Mouse (Mus musculus): ENCODE measurements around the gene Hoxd12. TPM values are rescaled to one million over a fixed set of nuclear protein-coding genes. Genes with fewer than 3 reads are reported as not detected.

Hoxd12 gene
- polyA plus RNA-seq, 2 experiments, result 0.10 TPM; not detected in 1

DNA sequence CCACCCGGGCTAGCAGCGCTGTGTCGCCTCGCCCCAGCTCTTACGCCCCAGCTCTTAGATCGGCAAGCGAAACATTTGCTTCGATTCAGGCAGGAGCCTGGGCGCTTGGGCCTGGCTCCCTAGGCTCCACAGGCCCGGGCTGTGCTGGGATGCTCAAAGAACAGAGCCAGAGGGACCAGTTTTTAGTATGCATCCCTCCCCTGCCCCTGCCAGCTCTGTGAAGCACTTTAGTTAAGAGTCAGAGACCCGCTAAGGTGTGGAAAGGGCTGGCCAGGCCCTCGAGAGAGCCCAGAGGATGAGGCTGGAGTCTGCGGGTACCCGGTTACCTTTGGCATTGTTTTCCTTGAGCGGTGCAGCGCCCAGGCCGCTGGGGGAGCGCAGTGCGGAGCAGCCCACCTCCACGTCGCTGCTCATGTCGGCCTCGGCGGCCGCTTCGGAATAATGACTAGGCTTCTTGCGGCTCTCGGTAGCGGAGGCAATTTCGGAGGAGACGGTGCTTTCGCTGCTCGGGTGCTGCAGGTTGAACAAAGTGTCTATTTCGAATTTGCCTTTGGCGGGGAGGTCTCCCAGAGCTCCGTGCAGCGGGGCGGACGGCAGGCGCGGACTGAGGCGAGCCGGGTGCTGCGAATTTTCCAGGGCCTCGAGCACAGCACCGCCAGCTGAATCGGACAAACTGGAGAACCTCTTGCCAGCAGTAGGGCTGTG, 16.0 kb upstream of the Hoxd12 start:
- Histone ChIP-seq H3K36me3 (replicated peaks; ENCODE audit: control insufficient read depth, insufficient read depth, low read depth) (no peaks in the 10 kb centered on the region), H3K27ac (no peak overlapping the region), H3K4me2 (ENCODE audit: low read depth) (no peak overlapping the region), H3K4me3 (ENCODE audit: insufficient read depth in 1 of 2, low read depth in 2 of 2, low read length in 2 of 2) (no peak overlapping the region), H3K9me3 (ENCODE audit: control insufficient read depth, low read length) (no peaks in the 10 kb centered on the region), H3K27me3 (ENCODE audit: control insufficient read depth, insufficient read depth, low read length) (peaks cover 100% of the 10 kb centered on the region), H3K4me1 (replicated peaks; ENCODE audit: control insufficient read depth in 2 of 2, insufficient read depth in 2 of 2, low read length in 1 of 2) (no peaks in the 10 kb centered on the region), H3K9ac (replicated peaks) (no peak overlapping the region)
- TF ChIP-seq CTCF (IDR thresholded peaks at IDR 0.05; ENCODE audit: low read depth) (no peak), EP300 (IDR thresholded peaks at IDR 0.05; ENCODE audit: low read depth) (no peak)
- no peak for DNase-seq (ENCODE audit: low read depth in 3 of 3, low spot score in 3 of 3)
- no peak for ATAC-seq (ENCODE audit: insufficient read depth)
- WGBS (ENCODE audit: insufficient replicate concordance), result 1% methylated on average over 47 of the region's 47 CpGs

DNA sequence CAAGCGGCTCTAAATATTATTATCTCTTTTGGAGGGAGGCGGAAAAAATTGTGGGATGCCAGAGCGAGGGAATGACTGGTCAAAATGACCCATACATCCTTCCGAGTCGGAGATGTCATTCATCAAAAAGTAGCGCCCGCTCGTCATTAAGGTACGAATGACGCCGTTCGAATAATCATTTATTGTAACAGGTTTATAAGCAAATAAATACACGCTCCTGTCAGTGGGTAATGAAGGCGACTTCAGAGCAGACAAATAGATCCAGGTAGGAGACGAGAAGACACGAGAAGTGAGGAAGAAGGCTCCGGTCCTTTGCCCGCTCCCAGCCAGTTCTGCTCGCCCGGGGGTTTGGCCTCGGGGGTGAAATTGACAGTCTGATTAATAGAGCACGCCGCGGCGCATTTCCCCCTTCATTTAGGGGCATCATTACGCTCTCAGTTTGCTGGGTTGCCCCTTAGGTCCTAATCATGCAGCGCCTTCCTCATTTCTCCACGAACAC, 15.3 kb upstream of the Hoxd12 start, which contains the start of gene Evx2:
Gene Evx2 (minus strand): TSS at position 51 of the 499 bp plus-strand sequence.
- H3K9me3 ChIP-seq (ENCODE audit: control insufficient read depth, low read length), result no peaks in the 10 kb centered on the region
- H3K27me3 ChIP-seq (ENCODE audit: control insufficient read depth, insufficient read depth, low read length), result peaks cover 100% of the 10 kb centered on the region
- no peaks in the 10 kb centered on the region for H3K36me3 ChIP-seq (replicated peaks; ENCODE audit: control insufficient read depth, insufficient read depth, low read depth)
- H3K4me1 ChIP-seq (replicated peaks; ENCODE audit: control insufficient read depth in 2 of 2, insufficient read depth in 2 of 2, low read length in 1 of 2), result no peaks in the 10 kb centered on the region
- DNase-seq (ENCODE audit: low read depth in 3 of 3, low spot score in 3 of 3) (no peak), ATAC-seq (ENCODE audit: insufficient read depth) (no peak)
- no peak within 1 kb of the TSS for H3K9ac ChIP-seq (replicated peaks)
- H3K4me2 ChIP-seq (ENCODE audit: low read depth), result no peak within 1 kb of the TSS
- H3K4me3 ChIP-seq (ENCODE audit: insufficient read depth in 1 of 2, low read depth in 2 of 2, low read length in 2 of 2), result no peak within 1 kb of the TSS
- no peak within 1 kb of the TSS for H3K27ac ChIP-seq
- WGBS (ENCODE audit: insufficient replicate concordance), result 5% methylated on average over 28 of the region's 28 CpGs
- TF ChIP-seq EP300 (IDR thresholded peaks at IDR 0.05; ENCODE audit: low read depth) (no peak), CTCF (IDR thresholded peaks at IDR 0.05; ENCODE audit: low read depth) (no peak)

DNA sequence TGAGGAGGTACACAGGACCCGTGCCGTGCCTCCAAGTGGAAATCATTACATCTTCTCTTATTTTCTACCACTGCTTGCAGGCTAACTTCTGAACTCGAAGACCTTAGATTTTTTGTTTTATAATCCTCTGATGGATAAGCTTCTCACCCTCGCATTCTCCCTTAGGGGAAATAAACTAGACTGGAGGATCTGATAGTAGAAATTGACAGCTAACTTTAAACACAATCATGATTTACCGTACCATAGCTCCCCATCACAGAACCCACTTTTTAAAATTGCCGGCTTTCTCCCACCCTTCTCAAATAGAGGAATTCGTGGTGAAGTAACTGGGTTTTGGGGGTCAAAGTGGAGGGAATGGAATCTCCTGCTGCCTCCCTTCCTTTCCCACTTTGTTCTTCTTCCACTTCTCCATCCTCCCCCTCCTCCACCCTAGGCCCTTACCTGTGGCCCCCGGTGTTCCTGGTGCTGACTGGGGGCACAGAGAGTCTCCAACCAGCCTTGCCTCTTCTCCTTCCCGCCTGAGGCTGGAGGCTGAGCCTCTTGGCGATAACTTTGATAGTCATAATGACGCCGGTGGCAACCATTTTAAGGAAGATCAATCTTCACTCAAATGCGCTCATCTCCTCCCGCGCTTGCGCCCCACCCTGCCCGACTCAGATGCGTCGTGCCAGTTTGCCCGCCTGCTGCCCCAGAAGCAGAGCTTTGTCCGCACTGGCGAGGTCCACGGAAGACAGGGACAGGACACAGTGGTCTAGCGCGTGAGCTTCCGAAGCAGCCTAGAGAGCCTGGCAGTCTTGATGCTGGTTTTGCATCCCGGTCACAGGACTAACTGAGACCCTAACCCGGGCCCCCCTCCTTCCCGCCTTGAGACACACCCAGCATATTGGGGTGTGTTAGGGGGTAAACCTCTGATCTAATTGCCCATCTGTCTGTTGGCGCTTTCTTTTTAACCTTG, 14.1 kb upstream of the Hoxd12 start:
- Histone ChIP-seq H3K9me3 (ENCODE audit: control insufficient read depth, low read length) (no peaks in the 10 kb centered on the region), H3K4me1 (replicated peaks; ENCODE audit: control insufficient read depth in 2 of 2, insufficient read depth in 2 of 2, low read length in 1 of 2) (no peaks in the 10 kb centered on the region), H3K27ac (no peak overlapping the region), H3K9ac (replicated peaks) (no peak overlapping the region), H3K27me3 (ENCODE audit: control insufficient read depth, insufficient read depth, low read length) (peaks cover 99% of the 10 kb centered on the region), H3K4me2 (ENCODE audit: low read depth) (no peak overlapping the region), H3K36me3 (replicated peaks; ENCODE audit: control insufficient read depth, insufficient read depth, low read depth) (no peaks in the 10 kb centered on the region), H3K4me3 (ENCODE audit: insufficient read depth in 1 of 2, low read depth in 2 of 2, low read length in 2 of 2) (no peak overlapping the region)
- TF ChIP-seq EP300 (IDR thresholded peaks at IDR 0.05; ENCODE audit: low read depth) (no peak), CTCF (IDR thresholded peaks at IDR 0.05; ENCODE audit: low read depth) (no peak)
- ATAC-seq (ENCODE audit: insufficient read depth) (no peak), DNase-seq (ENCODE audit: low read depth in 3 of 3, low spot score in 3 of 3) (no peak)
- 3% methylated on average over 30 of the region's 30 CpGs for WGBS (ENCODE audit: insufficient replicate concordance)

DNA sequence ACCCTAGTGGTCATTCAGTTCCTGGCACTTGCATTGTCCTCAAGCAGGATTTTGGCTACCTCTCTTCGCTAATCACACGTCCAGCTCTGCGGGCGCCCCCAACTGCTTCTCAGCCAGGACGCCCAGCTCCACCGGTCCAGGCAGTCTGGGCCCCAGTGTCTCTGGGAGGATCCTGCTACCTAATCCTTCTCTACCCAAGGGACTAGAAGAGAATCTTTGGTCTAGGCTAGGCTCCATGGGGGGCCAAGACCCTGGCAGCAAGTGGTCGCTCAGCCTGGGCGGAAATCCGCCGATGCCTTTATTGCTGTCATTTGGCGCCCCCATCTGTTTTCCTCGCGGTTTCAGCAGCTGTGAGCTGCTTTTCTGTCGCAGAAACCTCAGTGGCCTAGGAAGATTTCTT, 13.1 kb upstream of the Hoxd12 start:
- Histone ChIP-seq H3K27me3 (ENCODE audit: control insufficient read depth, insufficient read depth, low read length) (peaks cover 99% of the 10 kb centered on the region), H3K4me2 (ENCODE audit: low read depth) (no peak overlapping the region)
- no peak for DNase-seq (ENCODE audit: low read depth in 3 of 3, low spot score in 3 of 3)

More for the DNA sequence above, 13.1 kb upstream of the Hoxd12 start:
- Histone ChIP-seq H3K4me1 (replicated peaks; ENCODE audit: control insufficient read depth in 2 of 2, insufficient read depth in 2 of 2, low read length in 1 of 2) (no peaks in the 10 kb centered on the region), H3K9me3 (ENCODE audit: control insufficient read depth, low read length) (no peaks in the 10 kb centered on the region), H3K4me3 (ENCODE audit: insufficient read depth in 1 of 2, low read depth in 2 of 2, low read length in 2 of 2) (no peak overlapping the region), H3K36me3 (replicated peaks; ENCODE audit: control insufficient read depth, insufficient read depth, low read depth) (no peaks in the 10 kb centered on the region), H3K27ac (no peak overlapping the region), H3K9ac (replicated peaks) (no peak overlapping the region)
- no peak for ATAC-seq (ENCODE audit: insufficient read depth)
- TF ChIP-seq CTCF (IDR thresholded peaks at IDR 0.05; ENCODE audit: low read depth) (peak; percentile 46; the same call in 1 of the 2 replicates), EP300 (IDR thresholded peaks at IDR 0.05; ENCODE audit: low read depth) (no peak)
- 3% methylated on average over 14 of the region's 14 CpGs for WGBS (ENCODE audit: insufficient replicate concordance)
